Mouse (Mus musculus): ENCODE data around the gene Rchy1. TPM values are rescaled to one million over a fixed set of nuclear protein-coding genes. Genes with fewer than 3 reads are reported as not detected.
"Not testable (repeated sequence)": the region's sequence is repeated elsewhere in the genome, so short reads cannot be mapped to it uniquely, and the experiment has no call there.

Gene Rchy1
- polyA plus RNA-seq, 1 experiment from 2014 or later: 58.0 TPM

DNA sequence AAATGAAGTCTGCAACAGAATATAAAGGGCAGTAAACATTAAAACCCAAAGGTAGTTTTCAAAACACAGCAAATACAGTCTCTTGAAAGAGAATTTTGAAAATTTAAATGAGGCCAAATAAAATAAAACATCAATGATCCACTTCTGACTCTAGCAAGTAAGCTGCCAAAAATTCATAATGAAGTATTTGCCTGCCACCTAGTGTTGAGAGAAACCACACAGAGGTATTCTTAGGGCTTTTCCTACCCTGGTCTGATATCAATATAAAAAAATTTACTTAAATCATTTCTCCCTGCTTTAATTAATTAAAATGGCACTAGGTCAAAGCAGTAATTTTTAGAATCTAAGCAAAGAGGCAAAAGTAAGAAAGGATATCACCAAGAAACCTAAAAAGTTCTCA is 11.5 kb downstream of the Rchy1 start:
- H3K36me3 ChIP-seq: peaks cover 89% of the 10 kb centered on the region
- no peak overlapping the region for H3K4me3 ChIP-seq

GRCm38 (mm10) chr5:91949441-91949840 is 13.4 kb downstream of the Rchy1 start:
- Histone ChIP-seq H3K27me3 (ENCODE audit: low read depth, poor library complexity, severe bottlenecking) (no peaks in the 10 kb centered on the region), H3K36me3 (peaks cover 81% of the 10 kb centered on the region), H3K27ac (replicated peaks) (no peak overlapping the region), H3K9me3 (replicated peaks) (no peaks in the 10 kb centered on the region), H3K4me1 (no peaks in the 10 kb centered on the region), H3K4me3 (no peak overlapping the region)
- WGBS: 94% methylated on average over 7 of the region's 7 CpGs
- DNase-seq (ENCODE audit: low spot score): no peak

More for the DNA sequence above, 11.5 kb downstream of the Rchy1 start:
- Histone ChIP-seq H3K27ac (replicated peaks) (no peak overlapping the region), H3K27me3 (ENCODE audit: low read depth, poor library complexity, severe bottlenecking) (no peaks in the 10 kb centered on the region), H3K4me1 (no peaks in the 10 kb centered on the region), H3K9me3 (replicated peaks) (no peaks in the 10 kb centered on the region)
- no peak for DNase-seq (ENCODE audit: low spot score)

- Histone ChIP-seq H3K27ac (replicated peaks) (no peak overlapping the region), H3K4me3 (no peak overlapping the region), H3K36me3 (peaks cover 61% of the 10 kb centered on the region), H3K9me3 (replicated peaks) (no peaks in the 10 kb centered on the region), H3K4me1 (no peaks in the 10 kb centered on the region), H3K27me3 (ENCODE audit: low read depth, poor library complexity, severe bottlenecking) (no peaks in the 10 kb centered on the region)
- 97% methylated on average over 4 of the region's 4 CpGs for WGBS
- no peak for DNase-seq (ENCODE audit: low spot score)
These were observed 15.9 kb downstream of the Rchy1 start for GRCm38 (mm10) chr5:91947008-91947407.

GRCm38 (mm10) chr5:91945609-91946008 is 17.3 kb downstream of the Rchy1 start:
- H3K36me3 ChIP-seq: peaks cover 47% of the 10 kb centered on the region
- WGBS: 54% methylated on average over 1 of the region's 1 CpGs
- not testable (repeated sequence) for H3K27me3 ChIP-seq (ENCODE audit: low read depth, poor library complexity, severe bottlenecking); H3K27ac ChIP-seq (replicated peaks); H3K4me1 ChIP-seq; H3K4me3 ChIP-seq; H3K9me3 ChIP-seq (replicated peaks); DNase-seq (ENCODE audit: low spot score)

GRCm38 (mm10) chr5:91913231-91913630 is 49.6 kb downstream of the Rchy1 start:
- Histone ChIP-seq H3K36me3 (no peaks in the 10 kb centered on the region), H3K27ac (replicated peaks) (no peak overlapping the region), H3K4me3 (no peak overlapping the region), H3K4me1 (peaks cover 8% of the 10 kb centered on the region; the same call in 1 of the 2 replicates), H3K27me3 (ENCODE audit: low read depth, poor library complexity, severe bottlenecking) (no peaks in the 10 kb centered on the region), H3K9me3 (replicated peaks) (no peaks in the 10 kb centered on the region)
- no peak for DNase-seq (ENCODE audit: low spot score)
- WGBS: 93% methylated on average over 2 of the region's 2 CpGs

- no peaks in the 10 kb centered on the region for H3K36me3 ChIP-seq
- no peak overlapping the region for H3K4me3 ChIP-seq
- no peaks in the 10 kb centered on the region for H3K9me3 ChIP-seq (replicated peaks)
- WGBS: 85% methylated on average over 13 of the region's 13 CpGs
- peaks cover 8% of the 10 kb centered on the region; the same call in 1 of the 2 replicates for H3K4me1 ChIP-seq
- H3K27ac ChIP-seq (replicated peaks): no peak overlapping the region
- no peaks in the 10 kb centered on the region for H3K27me3 ChIP-seq (ENCODE audit: low read depth, poor library complexity, severe bottlenecking)
- no peak for DNase-seq (ENCODE audit: low spot score)
These were observed 51.3 kb downstream of the Rchy1 start for GRCm38 (mm10) chr5:91911384-91912106.

DNA sequence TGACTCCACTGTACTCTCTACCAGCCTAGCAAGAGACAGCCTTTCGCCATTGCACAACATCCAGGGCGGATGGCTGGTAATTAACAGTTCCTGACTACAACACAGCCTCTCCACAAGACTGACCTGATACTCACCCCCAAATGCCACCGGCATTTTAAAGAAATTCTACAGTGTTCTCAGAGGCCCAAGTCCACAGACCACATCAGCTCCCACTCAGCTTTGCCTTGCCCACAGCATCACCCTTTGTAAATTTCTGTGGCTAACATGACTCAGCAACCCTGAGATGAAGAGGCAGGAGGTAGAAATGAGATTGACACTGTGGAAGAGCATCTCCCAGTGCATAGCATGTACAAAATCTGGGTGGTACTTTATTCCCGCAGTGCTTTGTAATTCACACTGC is 52.3 kb downstream of the Rchy1 start:
- 95% methylated on average over 4 of the region's 4 CpGs for WGBS

DNA sequence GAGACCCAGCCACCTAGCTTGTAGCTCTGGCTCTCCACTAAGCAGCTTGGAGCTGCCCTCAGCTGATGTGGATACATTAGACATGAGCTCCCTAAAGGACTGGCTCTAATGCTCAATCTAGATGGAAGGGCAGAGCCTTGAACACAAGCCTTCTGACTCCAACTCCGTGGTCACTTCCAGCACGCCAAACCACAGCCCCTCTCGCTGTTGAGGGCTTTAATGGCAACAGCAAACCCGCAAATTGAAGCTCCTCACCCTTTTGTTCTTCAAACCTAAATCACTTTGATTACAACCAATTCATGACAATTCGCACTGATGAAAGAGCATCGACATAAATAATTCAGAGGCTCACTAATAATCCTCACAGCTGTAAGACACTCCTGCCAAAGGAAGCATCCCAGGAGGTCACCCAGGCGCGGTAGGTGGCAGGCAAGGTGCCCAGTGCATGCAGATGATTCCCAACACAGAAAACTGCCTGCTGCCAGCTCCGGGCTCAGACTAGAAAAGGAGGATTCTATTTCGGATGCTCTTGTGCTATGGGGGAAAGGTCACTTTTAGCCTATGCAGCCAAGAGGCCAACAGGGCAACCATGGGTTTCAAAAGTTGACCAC is 53.8 kb downstream of the Rchy1 start:
- Histone ChIP-seq H3K4me3 (no peak overlapping the region), H3K4me1 (peaks cover 8% of the 10 kb centered on the region), H3K27ac (replicated peaks) (no peak overlapping the region), H3K9me3 (replicated peaks) (no peaks in the 10 kb centered on the region), H3K36me3 (no peaks in the 10 kb centered on the region), H3K27me3 (ENCODE audit: low read depth, poor library complexity, severe bottlenecking) (no peaks in the 10 kb centered on the region)
- DNase-seq (ENCODE audit: low spot score): no peak
- WGBS: 64% methylated on average over 10 of the region's 10 CpGs

More for the DNA sequence above, 52.3 kb downstream of the Rchy1 start:
- Histone ChIP-seq H3K27ac (replicated peaks) (no peak overlapping the region), H3K9me3 (replicated peaks) (no peaks in the 10 kb centered on the region), H3K4me3 (no peak overlapping the region), H3K4me1 (peaks cover 8% of the 10 kb centered on the region; the same call in 1 of the 2 replicates), H3K27me3 (ENCODE audit: low read depth, poor library complexity, severe bottlenecking) (no peaks in the 10 kb centered on the region), H3K36me3 (no peaks in the 10 kb centered on the region)
- no peak for DNase-seq (ENCODE audit: low spot score)

Other genes with a start within 250 kb of the Rchy1 start
- not detected in 2 replicates for gene Odaph, start 24.4 kb upstream of the Rchy1 start, polyA plus RNA-seq (2016; fragmentation: Nextera tagmentation; extraction: Ambion mirVana)
- gene Cdkl2, start 80.8 kb upstream of the Rchy1 start, polyA plus RNA-seq (2016; fragmentation: Nextera tagmentation; extraction: Ambion mirVana): 0.24 and 0.28 TPM in 2 replicates
- gene G3bp2, start 120.7 kb upstream of the Rchy1 start, polyA plus RNA-seq (2016; fragmentation: Nextera tagmentation; extraction: Ambion mirVana): 273 and 281 TPM in 2 replicates
- 38.7 and 39.0 TPM in 2 replicates for gene Uso1, start 174.9 kb upstream of the Rchy1 start, polyA plus RNA-seq (2016; fragmentation: Nextera tagmentation; extraction: Ambion mirVana)

Data from midbrain, embryonic 10.5 days (tissue).